Mouse (Mus musculus) layer of hippocampus, adult 9-10 months (tissue): ENCODE measurements at regions not wholly inside any gene's neighbourhood (a gene's known extent, or its start where the extent isn't known, plus 50 kb on each side); places are given as distances from the start of the nearest gene placed in this dataset.

Experiments
- DNase-seq: peaks from one replicate; pipeline ENCODE4 v3.0.0; 2022; ENCODE audit warnings: low spot score

GRCm38 (mm10) chr6:79619991-79620390 is 197.7 kb upstream of the Gm20594 start:
- no peak for DNase-seq

- peak; percentile 3 for DNase-seq
These were observed 186.0 kb upstream of the Gm20594 start for GRCm38 (mm10) chr6:79631683-79632082.

- DNase-seq: no peak
These were observed 166.4 kb upstream of the Gm20594 start for GRCm38 (mm10) chr6:79651286-79651685.
